Mouse (Mus musculus) gastrocnemius, adult 2 months (tissue): ENCODE data around the gene Ncln. TPM values are rescaled to one million over a fixed set of nuclear protein-coding genes. Genes with fewer than 3 reads are reported as not detected.
"Not testable (repeated sequence)": the region's sequence is repeated elsewhere in the genome, so short reads cannot be mapped to it uniquely, and the experiment has no call there.

ENCODE experiments used
- DNase-seq: peaks from one replicate; pipeline ENCODE4 v3.0.0; 2022
- H3K27ac ChIP-seq: fragments of 200-600 bp; 2 replicates; pipeline ENCODE4 v1.8.1; 2022; ENCODE audit warnings: mild to moderate bottlenecking
- H3K4me3 ChIP-seq: fragments of 200-600 bp; 2 replicates; pipeline ENCODE4 v1.8.1; 2022; ENCODE audit warnings: mild to moderate bottlenecking, moderate library complexity
- CTCF ChIP-seq: fragments of 200-600 bp; IDR thresholded peaks from 2 replicates; pipeline ENCODE4 v1.8.1; 2022; ENCODE audit warnings: antibody characterized with exemption, mild to moderate bottlenecking, moderate library complexity
- intact Hi-C: fragments of 180-260 bp; cut with DNase I; formaldehyde crosslinking; loops from one replicate; pipeline ENCODE4 v1.15.1; 2025
- microRNA-seq: library from miRNA; unstranded; fragments of <30 nt; microRNA quantifications from one replicate; pipeline ENCODE4 v1.2.0, GENCODE M21; 2021
- total RNA-seq, 2 experiments: library from RNA; stranded (reverse); gene quantifications; 2 replicates each; pipeline ENCODE4 v1.2.3; 2021

Gene Ncln
- total RNA-seq, 2 experiments from 2014 or later: 38.3 to 44.8 TPM

DNA sequence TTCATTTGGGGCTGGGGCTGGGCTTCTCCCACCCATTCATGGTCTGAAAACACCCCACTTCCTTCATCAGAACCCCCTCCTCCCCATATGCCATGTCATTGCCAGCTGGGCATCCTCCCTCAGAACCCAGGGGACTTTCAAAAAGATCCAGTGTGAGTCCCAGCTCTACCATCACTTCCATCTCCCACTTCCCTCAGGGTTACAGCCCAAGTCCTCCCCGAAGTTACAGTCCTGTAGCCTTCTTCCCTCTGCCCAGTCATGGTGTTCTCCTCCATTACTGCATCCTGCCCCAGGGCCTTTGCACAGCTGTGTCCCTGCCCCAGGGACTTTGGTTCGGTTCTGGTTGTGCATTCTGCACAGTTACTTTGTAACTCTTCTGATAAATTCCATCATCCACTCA lies 42.1 kb downstream of the Ncln start:
- no peak for DNase-seq
- intact Hi-C loops: loop anchor here (5.0 kb wide), 1 partner anchor 167 kb away; no protein-coding TSS in a partner anchor
- no peak overlapping the region for H3K27ac ChIP-seq

DNA sequence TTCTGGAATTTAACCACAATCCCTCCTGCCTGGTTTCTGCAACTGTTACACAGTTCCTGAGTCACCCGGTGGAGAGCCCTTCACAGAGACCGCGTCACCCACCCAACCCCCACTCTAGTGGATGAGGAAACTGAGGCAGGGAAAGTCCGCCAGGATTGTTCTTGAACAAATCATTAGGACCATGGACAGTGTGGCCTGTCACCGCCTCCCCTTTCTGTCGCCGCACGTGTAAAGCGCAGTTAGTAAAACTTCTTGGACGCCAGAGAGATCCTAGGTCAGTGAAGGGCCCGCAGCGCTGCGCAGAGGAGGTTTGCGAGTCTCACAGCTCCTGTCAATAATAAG lies 43.3 kb downstream of the Ncln start:
- intact Hi-C loops: loop anchor here (5.0 kb wide), 1 partner anchor 166 kb away; no protein-coding TSS in a partner anchor
- no peak overlapping the region for H3K27ac ChIP-seq
- no peak for DNase-seq
- no peak for TF ChIP-seq CTCF
- H3K4me3 ChIP-seq: no peak overlapping the region

More for the DNA sequence above, 42.1 kb downstream of the Ncln start:
- no peak overlapping the region for H3K4me3 ChIP-seq
- no peak for TF ChIP-seq CTCF

DNA sequence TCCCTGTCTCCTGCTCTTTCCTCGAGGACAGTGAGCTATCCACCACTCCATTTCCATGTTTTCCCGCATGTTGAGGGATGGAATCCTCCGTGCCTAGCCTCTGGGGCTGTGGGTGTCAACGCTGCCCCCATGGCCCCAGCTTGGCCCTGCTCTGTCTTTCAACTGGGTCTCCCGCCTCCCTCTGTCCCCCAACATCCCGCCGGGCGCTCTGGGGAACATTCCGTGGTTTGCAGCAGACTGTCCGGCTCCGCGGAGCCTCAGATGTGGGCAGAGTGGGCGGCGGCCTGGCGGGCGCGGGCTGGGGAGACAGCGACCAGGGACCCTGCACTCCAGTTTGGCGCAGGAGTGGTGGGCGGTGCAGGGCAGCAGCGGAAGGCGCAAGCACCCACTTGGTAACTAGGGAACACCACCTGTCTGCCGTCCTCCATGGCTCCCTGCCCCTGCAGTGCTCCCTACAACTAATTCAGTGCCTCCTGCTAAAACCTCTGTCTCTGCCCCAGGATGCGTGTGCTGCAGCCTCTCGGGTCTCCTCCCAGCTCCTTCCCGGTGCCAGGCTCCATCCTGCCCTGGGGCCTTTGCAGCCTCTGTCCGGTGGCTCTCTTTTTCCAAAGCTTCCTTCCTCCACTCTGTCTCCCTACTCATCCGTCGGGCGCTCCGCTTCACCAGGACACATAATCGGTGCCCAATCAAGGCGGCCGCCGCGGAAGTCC lies 43.8 kb downstream of the Ncln start:
- peak; percentile 17 for DNase-seq
- TF ChIP-seq CTCF: no peak
- Histone ChIP-seq H3K4me3 (no peak overlapping the region), H3K27ac (no peak overlapping the region)
- intact Hi-C loops: loop anchor here (5.0 kb wide), 1 partner anchor 165 kb away; no protein-coding TSS in a partner anchor

DNA sequence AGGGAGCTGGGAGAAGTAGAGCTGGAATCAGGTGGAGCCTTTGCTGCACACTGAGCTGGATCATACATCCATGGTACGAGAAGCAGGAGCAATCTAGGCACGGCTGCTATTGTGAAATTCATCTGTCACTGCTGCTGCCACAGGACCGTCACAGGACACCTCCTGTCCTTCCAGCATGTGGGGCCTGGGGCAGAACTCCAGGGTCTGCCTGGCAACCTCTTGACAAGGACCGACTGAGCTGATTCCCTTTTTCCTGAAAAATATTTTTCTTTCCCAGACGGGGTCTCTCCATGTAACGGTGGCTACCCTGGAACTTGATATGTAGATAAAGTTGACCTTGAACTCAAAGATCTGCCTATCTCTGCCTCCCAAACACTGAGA lies 44.8 kb downstream of the Ncln start:
- no peak for TF ChIP-seq CTCF
- H3K27ac ChIP-seq: no peak overlapping the region
- no peak overlapping the region for H3K4me3 ChIP-seq
- DNase-seq: peak; percentile 14
- intact Hi-C loops: loop anchor here (5.0 kb wide), 1 partner anchor 164 kb away; no protein-coding TSS in a partner anchor

DNA sequence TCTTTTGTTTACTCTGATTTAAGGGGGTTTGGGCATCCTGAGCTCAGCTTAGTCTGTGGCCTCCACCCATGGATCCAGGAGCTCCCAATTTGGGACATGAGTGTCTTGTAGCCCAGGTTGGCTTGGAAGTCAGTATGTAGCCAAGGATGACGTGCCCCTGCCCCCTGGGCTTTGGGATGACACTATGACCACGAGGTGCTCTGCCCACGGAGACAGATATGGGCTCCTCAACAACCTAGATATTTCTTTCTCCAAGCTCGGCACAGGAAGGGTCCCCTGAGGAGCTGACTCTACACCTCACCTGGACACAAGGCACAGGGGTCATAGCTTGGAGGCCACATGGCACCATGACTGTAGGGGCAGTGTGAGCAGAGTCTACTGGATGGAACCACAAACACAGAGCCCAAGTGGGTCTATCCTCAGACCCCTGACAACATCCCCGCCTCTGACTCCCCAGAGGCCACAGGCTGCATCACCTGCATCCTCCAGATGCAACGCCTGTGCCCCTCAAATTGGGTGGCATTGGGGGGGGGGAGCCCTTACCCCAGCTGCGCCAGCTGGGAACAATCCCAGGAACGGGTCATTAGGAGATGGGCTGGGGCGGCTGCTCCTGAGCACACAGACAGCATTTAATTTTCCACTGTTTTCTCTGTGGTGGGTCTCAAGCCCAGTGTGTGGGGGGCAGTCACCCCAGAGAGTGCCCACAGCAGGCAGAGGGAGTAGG lies 45.4 kb downstream of the Ncln start:
- DNase-seq: peak; percentile 13
- TF ChIP-seq CTCF: no peak
- no peak overlapping the region for H3K27ac ChIP-seq
- intact Hi-C loops: loop anchor here (1.0 to 5.0 kb wide), 2 partner anchors 61 to 164 kb away; no protein-coding TSS in a partner anchor
- H3K4me3 ChIP-seq: no peak overlapping the region

GRCm38 (mm10) chr10:81450140-81450539 lies 46.1 kb downstream of the Ncln start:
- H3K4me3 ChIP-seq: no peak overlapping the region
- H3K27ac ChIP-seq: no peak overlapping the region
- intact Hi-C loops: loop anchor here (1.0 to 5.0 kb wide), 2 partner anchors 60 to 163 kb away; no protein-coding TSS in a partner anchor
- TF ChIP-seq CTCF: no peak; the same call in 1 of the 2 replicates
- DNase-seq: peak; percentile 85

DNA sequence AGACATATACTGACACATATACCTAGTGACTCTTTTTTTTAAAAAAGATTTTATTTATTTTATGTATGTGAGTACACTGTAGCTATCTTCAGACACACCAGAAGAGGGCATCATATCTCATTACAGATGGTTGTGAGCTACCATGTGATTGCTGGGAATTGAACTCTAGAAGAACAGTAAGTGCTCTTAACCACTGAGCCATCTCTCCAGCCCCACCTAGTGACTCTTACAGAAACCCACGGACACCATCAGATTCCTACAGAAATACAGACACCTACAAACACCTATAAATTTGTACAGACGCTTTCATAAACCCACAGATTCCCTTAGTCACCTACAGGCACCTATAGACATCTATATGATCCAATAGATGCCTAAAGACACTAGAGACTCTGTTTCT lies 50.7 kb downstream of the Ncln start:
- H3K27ac ChIP-seq, intact Hi-C loops, DNase-seq, H3K4me3 ChIP-seq: not testable (repeated sequence)
- peak; percentile 32 for TF ChIP-seq CTCF

DNA sequence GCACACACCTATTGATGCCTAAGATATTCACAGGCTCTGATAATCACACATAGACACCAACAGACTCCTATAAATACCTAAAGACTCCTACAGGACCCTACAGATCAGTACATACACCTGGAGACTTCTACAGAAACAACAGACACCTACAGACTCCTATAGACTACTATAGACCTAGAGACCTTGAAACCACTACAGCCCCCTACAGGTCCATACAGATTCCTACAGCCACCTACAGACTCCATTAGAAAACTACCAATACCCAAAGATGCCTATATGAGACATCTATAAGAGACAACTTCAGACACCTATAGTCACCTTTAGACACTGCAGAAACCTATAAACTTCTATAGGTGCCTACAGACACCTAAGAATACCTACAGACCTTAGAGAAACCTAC lies 55.2 kb downstream of the Ncln start:
- Histone ChIP-seq H3K27ac (no peak overlapping the region), H3K4me3 (no peak overlapping the region)
- peak; percentile 68 for TF ChIP-seq CTCF
- intact Hi-C loops: no loop called here
- DNase-seq: no peak

Small RNA genes within 50 kb of the gene (microRNA-seq; reads per million reads assigned to microRNA genes)
- not detected for gene Gm25595

Other genes with a start within 250 kb of the Ncln start
- under 1 TPM; 0.15 to 0.31 TPM for gene Matk, start 243.5 kb downstream of the Ncln start, total RNA-seq
- gene Mrpl54, start 229.5 kb downstream of the Ncln start, total RNA-seq: 100 to 1,000 TPM; 103 to 112 TPM
- gene Apba3, start 229.4 kb downstream of the Ncln start, total RNA-seq: 100 to 1,000 TPM; 110 to 119 TPM
- not detected for gene Tjp3, start 204.8 kb downstream of the Ncln start, total RNA-seq
- gene Pip5k1c, start 203.4 kb downstream of the Ncln start, total RNA-seq: 10 to 100 TPM; 20.7 to 25.0 TPM
- gene Cactin, start 175.3 kb downstream of the Ncln start, total RNA-seq: 10 to 100 TPM in 1 of 2 experiments, 1 to 10 TPM in 1; 8.5 to 11.5 TPM
- gene Tbxa2r, start 167.7 kb downstream of the Ncln start, total RNA-seq: under 1 TPM; 0.43 to 0.75 TPM
- gene Gipc3, start 153.1 kb downstream of the Ncln start, total RNA-seq: 1 to 10 TPM in 1 of 2 experiments, under 1 TPM in 1; 0.69 to 1.3 TPM
- gene Hmg20b, start 145.9 kb downstream of the Ncln start, total RNA-seq: 10 to 100 TPM; 22.9 to 28.2 TPM
- gene Mfsd12, start 138.9 kb downstream of the Ncln start, total RNA-seq: 1 to 10 TPM; 2.2 to 3.3 TPM
- 1 to 10 TPM in 1 of 2 experiments, under 1 TPM in 1; 0.89 to 1.2 TPM for gene 4930404N11Rik, start 130.6 kb downstream of the Ncln start, total RNA-seq
- gene Fzr1, start 117.9 kb downstream of the Ncln start, total RNA-seq: 10 to 100 TPM; 14.0 to 18.8 TPM
- 10 to 100 TPM; 38.1 to 39.8 TPM for gene Dohh, start 112.0 kb downstream of the Ncln start, total RNA-seq
- gene Gm48551, start 111.9 kb downstream of the Ncln start, total RNA-seq: 1 to 10 TPM in 1 of 2 experiments, under 1 TPM in 1; 0.87 to 2.8 TPM
- gene Gm48552, start 107.4 kb downstream of the Ncln start, total RNA-seq: 1 to 10 TPM in 1 of 2 experiments, under 1 TPM in 1; 0.84 to 1.0 TPM
- gene Smim24, start 103.3 kb downstream of the Ncln start, total RNA-seq: not detected
- gene Nfic, start 40.8 kb downstream of the Ncln start, total RNA-seq: 100 to 1,000 TPM; 207 to 215 TPM
- gene Celf5, start 13.7 kb downstream of the Ncln start, total RNA-seq: under 1 TPM in 1 of 2 experiments, not detected in 1; 0.17 TPM
- gene S1pr4, start 3.7 kb upstream of the Ncln start, total RNA-seq: 1 to 10 TPM in 1 of 2 experiments, under 1 TPM in 1; 0.97 to 1.2 TPM
- under 1 TPM; 0.26 to 0.53 TPM for gene Gna15, start 27.8 kb upstream of the Ncln start, total RNA-seq
- gene Gna11, start 48.8 kb upstream of the Ncln start, total RNA-seq: 10 to 100 TPM; 25.7 to 30.3 TPM
- 100 to 1,000 TPM; 847 to 871 TPM for gene Aes, start 63.1 kb upstream of the Ncln start, total RNA-seq
- gene Tle2, start 78.2 kb upstream of the Ncln start, total RNA-seq: 1 to 10 TPM; 5.6 to 7.3 TPM
- 1 to 10 TPM; 5.6 to 6.7 TPM for gene Tle6, start 104.7 kb upstream of the Ncln start, total RNA-seq
- gene BC025920, start 109.9 kb upstream of the Ncln start, total RNA-seq: 1 to 10 TPM; 2.5 to 3.9 TPM
- 1 to 10 TPM; 4.7 to 5.6 TPM for gene Sirt6, start 131.4 kb upstream of the Ncln start, total RNA-seq
- gene Ankrd24, start 132.1 kb upstream of the Ncln start, total RNA-seq: 10 to 100 TPM in 1 of 2 experiments, 1 to 10 TPM in 1; 6.8 to 10.5 TPM
- 1 to 10 TPM; 1.8 TPM for gene Gm10778, start 152.7 kb upstream of the Ncln start, total RNA-seq
- gene Zfp433, start 208.4 kb upstream of the Ncln start, total RNA-seq: 1 to 10 TPM; 3.9 to 5.7 TPM